Mouse (Mus musculus) kidney, adult 2 months (tissue): ENCODE results near the gene Pdgfb.

Source experiments
- CTCF ChIP-seq: fragments of 200-500 bp; conservative IDR thresholded peaks from 2 replicates; pipeline ENCODE4 v1.5.1; 2011; ENCODE audit warnings: low read depth, mild to moderate bottlenecking, control low read depth, low read length, moderate library complexity, mixed read lengths; ENCODE audit not compliant: insufficient read depth, insufficient read length
- POLR2A ChIP-seq: fragments of 200-500 bp; IDR thresholded peaks from one replicate; pipeline ENCODE4 v1.6.1; 2011; ENCODE audit warnings: low read depth, low read length, control low read depth

GRCm38 (mm10) chr15:80019220-80019619 lies 4.4 kb upstream of the Pdgfb start:
- no peak for TF ChIP-seq POLR2A
- no peak for TF ChIP-seq CTCF
